Mouse (Mus musculus): ENCODE measurements around the gene Lmbr1l.

GRCm38 (mm10) chr15:98901530-98901929 is 16.5 kb downstream of the Lmbr1l start:
- TF ChIP-seq CTCF (IDR thresholded peaks at IDR 0.05) = no peak
- no peak for TF ChIP-seq EP300 (IDR thresholded peaks at IDR 0.05)
